Comparison of ENCODE assay signal across 11 mouse cellular contexts in the genomic region with DNA sequence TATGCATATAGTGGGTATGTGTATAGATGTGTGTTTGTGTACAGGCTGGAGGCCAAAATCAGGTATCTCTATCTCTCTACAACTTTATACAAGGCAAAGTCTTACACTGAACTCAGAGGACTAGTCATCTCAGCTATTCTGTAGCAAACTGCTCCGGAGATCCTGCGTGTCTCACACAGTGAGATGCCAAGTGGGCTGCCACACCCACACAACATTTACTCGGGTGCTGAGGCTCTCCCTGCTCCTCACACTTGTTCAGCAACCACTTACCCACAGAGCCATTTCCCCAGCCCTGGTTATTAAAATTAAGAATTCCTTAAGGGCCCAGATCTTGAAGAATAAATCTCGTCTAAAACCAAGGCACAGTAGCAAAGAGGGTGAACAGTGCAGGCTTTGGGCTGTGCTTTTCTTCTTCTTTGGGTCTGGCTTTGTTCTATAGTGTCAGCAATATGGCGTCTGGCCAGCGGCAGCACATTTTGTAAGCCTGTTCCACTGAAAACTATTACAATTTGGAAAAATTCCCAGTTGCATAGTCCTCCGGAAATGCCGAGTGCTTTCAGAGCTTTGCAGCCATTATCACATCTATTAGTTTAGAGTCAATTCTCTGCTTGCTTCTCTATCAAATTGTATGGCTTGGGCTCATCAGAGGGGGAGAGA. TPM values are rescaled to one million over a fixed set of nuclear protein-coding genes. Genes with fewer than 3 reads are reported as not detected.
DNase-seq lines count a peak whose midpoint lies in the region; ATAC-seq and TF ChIP-seq lines count a peak whose summit lies in the region.
"Had no signal": no experiment of that assay in that cellular context is flagged by ENCODE, and none has a peak within 500 bp of the region (broad histone marks: within the 10 kb centered on the region; RNA-seq: fewer than 3 reads in every experiment).

No protein-coding gene starts in this region.

- no peak overlapping the region for H3K9ac ChIP-seq in intestine, embryonic 16.5 days (ENCODE audit: low read depth, low read length)
- no peak overlapping the region for H3K9ac ChIP-seq in neural tube, embryonic 15.5 days (replicated peaks)
- H3K9ac ChIP-seq: embryonic facial prominence, embryonic 13.5 days had no signal

- no peaks in the 10 kb centered on the region for H3K36me3 ChIP-seq in intestine, embryonic 16.5 days (ENCODE audit: control insufficient read depth, insufficient read depth, low read length)
- H3K36me3 ChIP-seq in neural tube, embryonic 15.5 days = no peaks in the 10 kb centered on the region
- H3K36me3 ChIP-seq: embryonic facial prominence, embryonic 13.5 days had no signal

- TF ChIP-seq CTCF in brain, embryonic 14.5 days (IDR thresholded peaks at IDR 0.05; ENCODE audit: borderline replicate concordance, extremely low read depth, insufficient read depth, insufficient read length) = no peak

- H3K4me3 ChIP-seq in intestine, embryonic 16.5 days (ENCODE audit: low read length) = no peak overlapping the region
- H3K4me3 ChIP-seq in neural tube, embryonic 15.5 days (replicated peaks) = no peak overlapping the region
- H3K4me3 ChIP-seq: embryonic facial prominence, embryonic 13.5 days; left cerebral cortex, adult 2 months had no signal

- DNase-seq in heart, adult 8-10 months (ENCODE audit: low spot score) = peak; percentile 36
- DNase-seq in heart, postnatal 25 days (ENCODE audit: low spot score) = no peak
- peak; percentile 42 for DNase-seq in 3134 (ENCODE audit: extremely low read depth, insufficient read length, low spot score)
- peak; percentile 95 for DNase-seq in brain, embryonic 14.5 days (ENCODE audit: low read depth)
- no peak for DNase-seq in spleen, postnatal 10 days (ENCODE audit: low spot score in 2 of 2)
- DNase-seq in embryo, embryonic 10 days (ENCODE audit: low spot score) = no peak

- 62% methylated on average over 8 of the region's 8 CpGs for WGBS in intestine, embryonic 16.5 days
- WGBS in neural tube, embryonic 15.5 days = 49% methylated on average over 8 of the region's 8 CpGs

- peak overlapping the region; percentile 28; the same call in 1 of the 2 replicates for H3K27ac ChIP-seq in intestine, embryonic 16.5 days (ENCODE audit: low read length)
- peak overlapping the region; percentile 74 for H3K27ac ChIP-seq in neural tube, embryonic 15.5 days (replicated peaks)
- H3K27ac ChIP-seq: embryonic facial prominence, embryonic 13.5 days; left cerebral cortex, adult 2 months had no signal

- no peaks in the 10 kb centered on the region for H3K4me1 ChIP-seq in intestine, embryonic 16.5 days (ENCODE audit: control insufficient read depth, insufficient read depth, low read length)
- peaks cover 35% of the 10 kb centered on the region for H3K4me1 ChIP-seq in neural tube, embryonic 15.5 days
- H3K4me1 ChIP-seq: embryonic facial prominence, embryonic 13.5 days had no signal

- H3K4me2 ChIP-seq in intestine, embryonic 16.5 days (ENCODE audit: low read depth, low read length) = no peak overlapping the region
- 0 out of 2 replicates have a peak overlapping the region, but pooled peaks have one; percentile 7 for H3K4me2 ChIP-seq in neural tube, embryonic 15.5 days
- H3K4me2 ChIP-seq: embryonic facial prominence, embryonic 13.5 days had no signal

- intact Hi-C loops in heart, postnatal 25 days (cut with DNase I) = no loop called here

- H3K27me3 ChIP-seq in intestine, embryonic 16.5 days (replicated peaks; ENCODE audit: control insufficient read depth, insufficient read depth, low read length) = no peaks in the 10 kb centered on the region
- H3K27me3 ChIP-seq in neural tube, embryonic 15.5 days (replicated peaks) = no peaks in the 10 kb centered on the region
- H3K27me3 ChIP-seq: embryonic facial prominence, embryonic 13.5 days; Patski had no signal

- H3K9me3 ChIP-seq in intestine, embryonic 16.5 days (ENCODE audit: control insufficient read depth, low read length) = no peaks in the 10 kb centered on the region
- H3K9me3 ChIP-seq in neural tube, embryonic 15.5 days (replicated peaks) = no peaks in the 10 kb centered on the region
- H3K9me3 ChIP-seq: embryonic facial prominence, embryonic 13.5 days had no signal

- no peak for TF ChIP-seq POLR2A in brain, embryonic 14.5 days (IDR thresholded peaks at IDR 0.05; ENCODE audit: borderline replicate concordance, extremely low read depth, insufficient read depth, insufficient read length, poor library complexity, severe bottlenecking)

- peak; percentile 58 for ATAC-seq in intestine, embryonic 16.5 days
- ATAC-seq in neural tube, embryonic 15.5 days (ENCODE audit: low FRiP score) = peak; percentile 60
- ATAC-seq: Patski had no signal

RNA-seq across cellular contexts. Expression of a gene that starts 17.2 kb away (rescaled TPM):
- 1 to 10 TPM; 3.9 to 6.5 (median 4.2) TPM for total RNA-seq in heart, adult 8-10 months (2022)
- total RNA-seq in heart, postnatal 25 days (2021) = 1 to 10 TPM; 3.9 to 4.3 TPM
- 9.2 and 10.4 TPM in 2 replicates for polyA plus RNA-seq in brain, embryonic 14.5 days (2012; rRNA removed)
- 2.0 TPM in 2 replicates for polyA plus RNA-seq in intestine, embryonic 16.5 days (2015; fragmentation: Nextera tagmentation; extraction: Ambion mirVana)
- 11.3 and 12.1 TPM in 2 replicates for polyA plus RNA-seq in neural tube, embryonic 15.5 days (2015; fragmentation: Nextera tagmentation; extraction: Ambion mirVana)

Comparison
In these comparisons a context has a peak if more than half of its experiments do, and no peak if none do; other contexts are left out.
1. DNase-seq: peak in heart, adult 8-10 months (single experiment), 3134 (single experiment) and brain, embryonic 14.5 days (single experiment); none in heart, postnatal 25 days (single experiment), spleen, postnatal 10 days (0 of 2) and embryo, embryonic 10 days (single experiment).